Mouse (Mus musculus) NIH3T3 (cell line): ENCODE measurements at regions not wholly inside any gene's neighbourhood (a gene's known extent, or its start where the extent isn't known, plus 50 kb on each side); places are given as distances from the start of the nearest gene placed in this dataset.

Experiments used
- DNase-seq: peaks from one replicate; pipeline ENCODE4 v3.0.0-alpha.2; 2012; ENCODE audit warnings: low read depth

DNA sequence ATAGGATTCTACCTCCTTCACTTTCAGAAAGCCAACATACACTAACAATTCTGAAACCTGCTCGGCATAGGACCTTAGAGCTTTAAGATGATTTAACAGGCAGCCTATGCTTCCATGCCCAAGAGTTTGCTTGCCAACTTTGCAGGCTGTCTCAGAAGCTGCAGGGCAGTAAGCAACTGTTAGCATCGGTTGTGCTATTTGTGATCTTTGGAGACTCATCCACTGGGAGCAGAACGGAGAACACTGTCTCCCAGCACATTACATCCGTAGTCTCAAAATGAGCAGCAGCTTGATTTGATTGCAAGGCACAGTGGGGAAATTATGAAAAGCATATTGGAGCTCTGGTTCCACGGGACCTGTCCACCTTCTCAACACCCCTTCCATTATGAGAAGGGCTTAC lies 108.5 kb upstream of the Pter start:
- no peak for DNase-seq

DNA sequence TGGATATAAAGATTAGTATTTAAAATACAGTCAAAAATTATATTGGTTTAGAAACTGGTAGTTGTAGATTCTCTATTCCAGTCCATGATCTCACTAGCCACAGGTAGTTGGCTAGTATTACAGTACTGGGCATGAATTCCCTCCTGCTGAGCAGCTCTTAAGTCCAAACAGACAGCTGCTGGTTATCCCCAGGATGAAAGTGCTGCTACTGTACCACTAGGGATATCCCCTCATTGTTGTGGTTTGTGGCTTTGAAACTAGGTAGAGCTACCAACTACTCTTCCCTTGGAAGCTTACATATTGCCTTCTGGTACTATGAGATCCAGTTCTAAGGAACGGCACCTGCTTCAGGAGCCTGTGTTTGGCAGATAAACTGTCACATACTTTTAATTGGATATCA lies 97.9 kb upstream of the Pter start:
- DNase-seq = no peak

DNA sequence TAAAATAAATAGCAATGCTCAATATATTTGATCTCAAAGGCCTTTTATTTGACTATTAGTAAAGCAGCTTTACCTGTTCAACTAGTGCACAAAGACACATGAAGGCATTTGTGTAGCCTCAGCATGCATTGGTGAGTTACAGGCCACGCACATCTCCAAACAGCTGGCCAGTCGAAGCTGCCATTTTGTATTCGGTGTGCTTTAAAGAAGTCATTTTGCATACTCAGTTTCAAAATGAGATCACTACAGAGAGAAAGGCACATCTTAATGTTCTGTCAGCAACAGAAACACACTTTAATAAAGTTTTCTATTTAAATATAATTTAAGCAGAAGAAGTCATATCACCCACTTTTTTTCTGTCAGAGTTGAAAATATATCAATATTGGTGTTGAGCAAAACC lies 90.3 kb upstream of the Pter start:
- no peak for DNase-seq

DNA sequence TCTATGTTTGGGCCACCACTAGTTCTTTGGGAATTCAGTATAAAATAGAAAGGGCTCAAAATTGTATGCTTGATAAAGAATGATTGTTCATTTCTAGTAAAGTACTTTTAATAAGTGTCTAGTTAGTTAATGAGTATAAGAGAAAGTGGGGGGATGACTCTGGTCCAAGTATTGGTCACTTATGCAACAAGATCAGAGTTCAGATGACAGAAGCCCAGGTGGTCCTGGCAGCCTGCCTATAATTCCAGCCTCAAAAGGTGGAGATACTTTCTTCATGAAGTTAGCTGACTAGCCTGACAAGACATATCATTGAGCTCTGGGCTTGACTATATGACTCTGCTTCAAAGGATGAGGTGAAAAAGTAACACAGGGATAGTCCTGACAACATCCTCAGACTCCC lies 57.3 kb upstream of the Pter start:
- no peak for DNase-seq

DNA sequence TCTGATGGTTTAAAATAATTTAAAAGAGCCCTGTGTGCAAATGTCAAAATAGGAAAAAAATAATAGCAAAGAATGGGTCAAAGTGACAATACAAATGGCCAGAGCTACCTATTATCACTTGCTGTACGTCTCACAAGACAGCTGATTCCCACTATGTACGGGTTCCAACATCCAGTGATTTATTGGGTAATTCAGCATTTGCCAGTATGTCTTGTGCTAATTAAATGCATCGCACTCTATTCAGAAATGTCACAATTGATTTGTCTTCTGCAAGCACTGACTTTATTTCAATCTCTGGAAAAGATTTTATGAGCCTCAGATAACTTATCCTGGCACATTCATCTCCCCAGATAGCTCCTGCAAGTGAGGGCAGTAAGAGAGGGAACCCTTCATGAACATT lies 55.1 kb upstream of the Pter start:
- DNase-seq = no peak
